Mouse (Mus musculus) bone marrow, adult 2 months (tissue): ENCODE data around the gene Shmt1. TPM values are rescaled to one million over a fixed set of nuclear protein-coding genes. Genes with fewer than 3 reads are reported as not detected.
"Not testable (repeated sequence)": the region's sequence is repeated elsewhere in the genome, so short reads cannot be mapped to it uniquely, and the experiment has no call there.

Experiments used
- H3K27ac ChIP-seq: fragments of 200-500 bp; 2 replicates; pipeline ENCODE4 v1.5.1; 2012; ENCODE audit warnings: low read depth, mild to moderate bottlenecking, control low read depth, inconsistent platforms, low read length; ENCODE audit not compliant: control insufficient read depth, poor library complexity, insufficient read depth
- H3K4me1 ChIP-seq: fragments of 200-500 bp; 2 replicates; pipeline ENCODE4 v1.6.1; 2011; ENCODE audit warnings: low read length; ENCODE audit not compliant: control insufficient read depth, insufficient read depth
- H3K4me3 ChIP-seq: fragments of 200-500 bp; replicated peaks from 2 replicates; pipeline ENCODE3; 2011; ENCODE audit warnings: mild to moderate bottlenecking, low read depth, low read length, control low read depth; ENCODE audit not compliant: control insufficient read depth
- CTCF ChIP-seq: fragments of 200-500 bp; IDR thresholded peaks from 2 replicates; pipeline ENCODE4 v1.5.1; 2011; ENCODE audit warnings: low read length, control low read depth; ENCODE audit not compliant: control insufficient read depth, insufficient read depth
- POLR2A ChIP-seq: fragments of 200-500 bp; IDR thresholded peaks from 2 replicates; pipeline ENCODE4 v1.6.1; 2011; ENCODE audit warnings: low read depth, mild to moderate bottlenecking, control low read depth, low read length, borderline replicate concordance; ENCODE audit not compliant: control insufficient read depth
- WGBS: fragments of 180-500 bp; shearing (Covaris S2); methylation state at CpG from one replicate; pipeline ENCODE4 v1.1.7; 2018; 5-methylcytosine and 5-hydroxymethylcytosine counted together
- polyA plus RNA-seq: library from polyadenylated mRNA; stranded (reverse); fragments of >200 nt; gene quantifications from 2 replicates; pipeline ENCODE4 v1.2.4, GENCODE M21; 2011; ENCODE audit warnings: low replicate concordance; ENCODE audit not compliant: missing spikeins, insufficient read depth, insufficient read length

Gene Shmt1
- polyA plus RNA-seq: 6.7 and 34.2 TPM in 2 replicates

DNA sequence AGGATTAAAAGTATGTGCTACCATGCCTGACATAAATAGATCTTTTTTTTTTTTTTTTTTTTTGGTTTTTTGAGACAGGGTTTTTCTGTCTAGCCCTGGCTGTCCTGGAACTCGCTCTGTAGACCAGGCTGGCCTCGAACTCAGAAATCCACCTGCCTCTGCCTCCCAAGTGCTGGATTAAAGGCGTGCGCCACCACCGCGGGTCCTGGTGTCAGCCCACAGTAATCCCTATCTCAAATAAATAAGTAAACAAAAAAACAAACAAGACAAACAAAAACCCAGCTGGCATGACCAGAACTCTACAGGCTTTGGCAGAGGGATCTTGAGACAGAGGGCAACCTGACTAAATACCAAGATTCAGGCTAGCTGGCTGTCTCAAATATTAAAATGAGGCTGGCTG lies at the start of gene Shmt1:
Shmt1 (minus strand) TSS at position 101 of the 400 bp plus-strand sequence.
- peak within 1 kb of the TSS; percentile 72 for H3K4me3 ChIP-seq
- 26% methylated on average over 6 of the region's 6 CpGs for WGBS
- not testable (repeated sequence) for H3K27ac ChIP-seq, H3K4me1 ChIP-seq

DNA sequence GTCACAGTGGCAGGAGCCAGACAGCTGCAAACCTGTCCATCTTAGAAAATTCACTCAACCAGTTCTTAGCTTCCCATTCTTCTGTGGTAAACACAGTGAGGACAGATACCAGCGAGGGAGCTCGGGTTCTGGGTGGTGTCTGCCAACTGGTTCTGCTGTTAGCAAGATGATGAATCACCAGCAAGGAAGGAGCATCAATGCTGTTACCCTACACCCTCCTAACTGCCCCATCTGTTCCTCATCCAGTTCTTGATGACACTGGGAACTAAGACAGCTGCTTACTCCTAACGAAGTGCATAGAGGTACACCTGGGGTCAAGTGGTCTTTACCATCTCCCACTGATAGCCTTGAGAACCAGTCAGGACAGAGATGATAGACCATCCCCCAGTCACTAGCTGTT lies 45.1 kb upstream of the Shmt1 start:
- Histone ChIP-seq H3K4me3 (no peak overlapping the region), H3K4me1 (no peaks in the 10 kb centered on the region), H3K27ac (no peak overlapping the region)
- 73% methylated on average over 3 of the region's 3 CpGs for WGBS
- TF ChIP-seq POLR2A (no peak), CTCF (no peak)

DNA sequence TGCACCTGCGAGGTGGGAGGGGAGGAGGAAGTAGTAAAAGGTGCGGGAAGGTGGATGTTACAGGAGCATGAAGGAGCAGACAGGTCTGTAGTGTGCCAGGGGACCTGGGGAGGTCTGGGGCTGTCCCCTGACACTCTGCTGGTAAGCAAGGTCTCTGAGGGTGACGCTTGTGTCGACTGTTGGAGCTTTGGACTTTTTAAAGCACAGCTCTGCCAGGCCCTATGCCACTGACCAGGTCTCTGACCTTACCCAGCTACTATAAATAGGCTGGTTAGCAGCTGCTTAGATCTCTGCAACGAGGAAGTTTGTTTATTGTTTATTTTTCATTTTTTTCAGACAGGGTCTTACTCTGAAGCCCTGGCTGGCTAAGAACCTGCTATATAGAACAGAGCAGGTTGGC lies 33.9 kb upstream of the Shmt1 start:
- WGBS: 88% methylated on average over 5 of the region's 5 CpGs
- Histone ChIP-seq H3K27ac (no peak overlapping the region), H3K4me1 (no peaks in the 10 kb centered on the region), H3K4me3 (no peak overlapping the region)
- TF ChIP-seq POLR2A (no peak), CTCF (no peak)

DNA sequence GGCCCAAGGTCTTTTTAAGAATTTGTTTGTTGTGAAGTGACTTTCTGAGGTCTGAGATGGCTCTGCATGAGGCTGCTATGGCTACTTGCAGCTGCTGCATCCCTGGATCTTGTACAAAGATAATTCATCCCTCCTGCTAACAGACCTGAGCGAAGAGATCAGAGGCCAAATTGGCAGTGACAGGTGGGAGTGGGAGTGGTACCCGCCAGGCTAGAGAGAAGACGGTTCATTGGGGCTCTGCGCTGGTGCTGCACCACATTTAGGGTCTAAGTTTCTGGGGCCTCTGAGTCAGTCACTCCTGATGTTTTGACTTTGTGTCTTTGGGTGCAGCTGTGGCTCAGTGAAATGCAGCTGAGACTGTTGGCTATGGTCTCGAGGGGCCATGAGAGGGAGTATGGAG lies 31.9 kb upstream of the Shmt1 start:
- H3K27ac ChIP-seq: no peak overlapping the region
- 88% methylated on average over 5 of the region's 5 CpGs for WGBS
- peaks cover 3% of the 10 kb centered on the region; the same call in 1 of the 2 replicates for H3K4me1 ChIP-seq
- no peak overlapping the region for H3K4me3 ChIP-seq
- TF ChIP-seq CTCF (no peak), POLR2A (no peak)

DNA sequence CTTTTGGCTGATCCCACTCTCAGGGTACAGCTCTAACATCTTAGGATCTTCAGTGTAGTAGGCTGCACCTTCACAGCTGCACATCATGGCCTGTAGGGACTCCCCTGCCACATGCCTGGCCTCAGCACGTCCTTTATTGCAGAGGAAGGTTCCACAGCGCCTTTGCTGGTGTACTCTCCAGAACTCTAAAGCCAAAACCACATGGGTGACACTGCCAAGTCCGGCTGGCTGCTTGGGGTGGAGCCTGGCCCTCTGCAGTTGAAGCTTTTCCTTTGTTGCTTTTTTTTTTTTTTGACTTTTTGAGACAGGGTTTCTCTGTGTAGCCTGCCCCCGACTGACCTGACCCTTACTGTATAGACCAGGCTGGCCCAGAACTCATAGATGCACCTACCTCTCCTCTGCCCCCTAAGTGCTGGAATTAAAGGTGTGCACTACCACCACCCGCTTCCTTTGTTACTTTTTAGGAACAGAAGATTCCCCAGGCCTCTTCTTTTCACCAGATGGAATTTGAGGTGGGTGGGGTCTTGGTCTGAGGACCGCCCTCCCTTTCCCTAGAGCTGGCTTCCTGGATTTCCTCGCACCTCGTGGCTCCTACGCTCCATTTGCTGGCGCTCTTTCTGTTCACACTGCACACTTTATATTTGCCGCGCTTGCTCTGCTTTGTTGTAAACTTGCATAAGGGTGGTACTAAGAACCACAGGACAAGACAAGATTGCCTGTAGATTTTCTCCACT lies 30.1 kb upstream of the Shmt1 start:
- WGBS: 59% methylated on average over 12 of the region's 12 CpGs
- Histone ChIP-seq H3K4me1 (peaks cover 3% of the 10 kb centered on the region; the same call in 1 of the 2 replicates), H3K27ac (no peak overlapping the region), H3K4me3 (no peak overlapping the region)
- TF ChIP-seq CTCF (no peak), POLR2A (no peak)

DNA sequence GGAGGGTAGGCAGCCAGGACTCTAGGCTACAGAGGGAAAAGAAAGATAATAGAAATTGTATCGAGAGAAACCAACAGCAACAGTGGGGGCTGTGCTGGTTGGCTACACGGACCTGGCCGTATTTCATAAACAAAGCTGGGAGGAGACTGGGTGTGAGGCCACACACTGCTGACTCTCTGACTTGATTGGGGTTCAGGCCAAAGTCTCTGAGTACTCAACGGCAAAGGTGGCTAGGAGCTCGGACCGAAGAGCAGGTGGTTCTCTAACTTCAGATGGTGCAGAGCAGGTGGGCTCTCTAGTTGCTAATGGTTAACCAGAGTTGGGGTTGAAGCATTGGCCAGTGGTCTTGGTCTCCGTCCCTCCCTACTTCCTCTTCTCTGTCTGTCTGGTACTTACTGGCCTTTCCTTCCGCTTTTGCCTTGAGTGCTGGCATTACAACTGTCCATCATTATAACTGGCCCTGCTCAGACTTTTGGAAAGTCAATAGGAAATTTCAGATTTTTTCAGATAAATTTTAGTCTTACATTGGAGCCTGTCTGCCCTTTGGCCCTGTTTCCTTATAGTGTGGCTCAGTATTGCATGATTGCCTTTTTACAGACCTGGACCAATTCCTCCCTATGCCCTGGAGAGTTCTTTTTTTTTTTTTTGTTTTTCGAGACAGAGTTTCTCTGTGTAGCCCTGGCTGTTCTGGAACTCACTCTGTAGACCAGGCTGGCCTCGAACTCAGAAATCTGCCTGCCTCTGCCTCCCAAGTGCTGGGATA lies 26.3 kb upstream of the Shmt1 start:
- H3K4me1 ChIP-seq: peaks cover 3% of the 10 kb centered on the region; the same call in 1 of the 2 replicates
- no peak overlapping the region for H3K4me3 ChIP-seq
- WGBS: 56% methylated on average over 10 of the region's 10 CpGs
- peak overlapping the region; percentile 62 for H3K27ac ChIP-seq
- no peak for TF ChIP-seq POLR2A
- TF ChIP-seq CTCF: no peak

DNA sequence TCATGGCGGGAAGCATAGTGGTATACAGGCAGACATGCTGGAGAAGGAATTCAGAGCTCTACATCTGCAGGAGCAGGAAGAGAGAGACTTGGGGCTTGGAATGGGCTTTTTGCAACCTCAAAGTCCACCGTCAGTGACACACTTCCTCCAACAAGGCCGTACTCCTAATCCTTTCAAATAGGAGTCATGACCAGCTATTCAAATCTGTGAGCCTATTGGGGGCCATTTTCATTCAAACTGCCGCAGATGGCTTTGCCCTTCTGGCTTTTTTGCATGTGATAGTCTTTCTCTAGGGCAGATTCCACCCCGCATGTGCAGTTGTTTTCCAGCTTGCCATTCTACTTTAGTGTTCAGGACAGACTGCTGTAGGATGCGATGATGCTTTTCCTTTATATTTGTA lies 25.4 kb upstream of the Shmt1 start:
- H3K4me3 ChIP-seq: no peak overlapping the region
- 87% methylated on average over 6 of the region's 6 CpGs for WGBS
- H3K4me1 ChIP-seq: peaks cover 3% of the 10 kb centered on the region; the same call in 1 of the 2 replicates
- TF ChIP-seq CTCF (no peak), POLR2A (no peak)
- no peak overlapping the region for H3K27ac ChIP-seq

DNA sequence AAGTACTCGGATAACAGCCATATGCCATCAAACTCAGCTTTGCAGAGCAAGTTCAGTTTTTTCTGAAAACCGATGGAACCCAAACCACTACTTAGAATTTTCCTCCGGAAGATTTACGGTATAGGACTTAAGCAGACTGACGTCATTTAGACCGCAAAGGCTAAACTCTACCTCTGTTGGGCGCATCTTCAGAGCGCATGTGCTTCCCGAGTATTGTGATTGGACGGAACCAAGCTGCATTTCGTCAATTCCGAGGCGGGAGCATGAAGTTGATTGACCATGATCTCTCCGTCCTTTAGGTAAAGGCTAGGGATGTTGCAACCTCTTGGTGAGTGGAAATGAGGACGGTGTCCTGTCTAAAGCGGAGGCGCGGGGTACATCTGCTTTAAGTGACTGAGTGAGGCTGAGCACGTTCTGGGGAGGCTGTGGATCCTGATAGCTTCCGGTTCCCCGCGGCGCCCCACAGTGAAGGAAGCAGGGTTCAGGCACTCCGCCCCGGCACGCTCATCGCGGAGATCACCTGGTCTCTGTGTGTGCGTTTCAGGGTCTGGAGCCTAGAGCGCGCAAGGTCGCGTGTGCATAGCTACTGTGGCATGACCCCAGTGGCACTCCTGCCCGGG lies 19.0 kb upstream of the Shmt1 start, which contains the start of gene Dhrs7b:
Dhrs7b (plus strand) TSS at position 199 of the 620 bp plus-strand sequence.
- Histone ChIP-seq H3K4me3 (peak within 1 kb of the TSS; percentile 77), H3K27ac (peak within 1 kb of the TSS; percentile 68), H3K4me1 (no peaks in the 10 kb centered on the region; the same call in 1 of the 2 replicates)
- 0% methylated on average over 34 of the region's 34 CpGs for WGBS
- TF ChIP-seq CTCF: no peak
- peak; percentile 33; the same call in 1 of the 2 replicates for TF ChIP-seq POLR2A
